Mouse (Mus musculus) C2C12 (cell line): ENCODE data around the gene Slc22a3. TPM values are rescaled to one million over a fixed set of nuclear protein-coding genes. Genes with fewer than 3 reads are reported as not detected.

Experiments used
- H3K27me3 ChIP-seq: one replicate; pipeline ENCODE4 v1.6.1; 2011; ENCODE audit not compliant: control insufficient read depth, insufficient read depth, insufficient read length
- H3K36me3 ChIP-seq: one replicate; pipeline ENCODE4 v1.6.1; 2011; ENCODE audit not compliant: control insufficient read depth, insufficient read depth
- H3K4me3 ChIP-seq: one replicate; pipeline ENCODE4 v1.5.1; 2011; ENCODE audit warnings: mild to moderate bottlenecking, control low read depth; ENCODE audit not compliant: poor library complexity, insufficient read depth, severe bottlenecking
- H3K79me2 ChIP-seq: one replicate; pipeline ENCODE4 v1.6.1; 2011; ENCODE audit not compliant: control insufficient read depth, insufficient read depth
- H3K79me3 ChIP-seq: one replicate; pipeline ENCODE4 v1.6.1; 2011; ENCODE audit warnings: low read depth, control low read depth
- H3ac ChIP-seq: one replicate; pipeline ENCODE3; 2011; ENCODE audit warnings: low read depth; ENCODE audit not compliant: control insufficient read depth, insufficient read length
- CEBPB ChIP-seq: IDR thresholded peaks from one replicate; pipeline ENCODE4 v1.6.1; 2011; ENCODE audit warnings: low read depth, mild to moderate bottlenecking, control low read depth, moderate library complexity
- CTCF ChIP-seq: IDR thresholded peaks from one replicate; pipeline ENCODE4 v1.5.1; 2011; ENCODE audit not compliant: control insufficient read depth, insufficient read depth, insufficient read length
- FOSL1 ChIP-seq: IDR thresholded peaks from one replicate; pipeline ENCODE4 v1.8.0; 2011; ENCODE audit warnings: mild to moderate bottlenecking, low read length; ENCODE audit not compliant: poor library complexity, insufficient read depth, severe bottlenecking
- MAX ChIP-seq: IDR thresholded peaks from one replicate; pipeline ENCODE4 v1.6.1; 2011; ENCODE audit warnings: mild to moderate bottlenecking, control low read depth
- MYOD1 ChIP-seq: IDR thresholded peaks from one replicate; pipeline ENCODE4 v1.6.1; 2011; ENCODE audit warnings: low read depth; ENCODE audit not compliant: control insufficient read depth, insufficient read length
- MYOG ChIP-seq: IDR thresholded peaks from one replicate; pipeline ENCODE4 v1.6.1; 2011; ENCODE audit not compliant: control insufficient read depth, insufficient read length; ENCODE audit errors: extremely low read depth
- USF1 ChIP-seq: IDR thresholded peaks from one replicate; pipeline ENCODE4 v1.6.1; 2011; ENCODE audit warnings: low read depth, mild to moderate bottlenecking, control low read depth, moderate library complexity
- polyA plus RNA-seq: library from polyadenylated mRNA; unstranded; fragments of >200 nt; fragmentation: generic; extraction: Trizol; gene quantifications from one replicate; pipeline ENCODE4 v1.2.1, GENCODE M21; 2012; ENCODE audit warnings: missing spikeins

Gene Slc22a3
- polyA plus RNA-seq, 1 experiment: not detected

- H3K79me3 ChIP-seq: no peaks in the 10 kb centered on the region
- TF ChIP-seq MYOD1 (no peak), MYOG (no peak), USF1 (no peak), CEBPB (no peak), MAX (no peak), FOSL1 (no peak), CTCF (no peak)
- H3ac ChIP-seq: no peak overlapping the region
- peaks cover 15% of the 10 kb centered on the region for H3K27me3 ChIP-seq
- no peaks in the 10 kb centered on the region for H3K36me3 ChIP-seq
- H3K79me2 ChIP-seq: no peaks in the 10 kb centered on the region
- no peak overlapping the region for H3K4me3 ChIP-seq
Observed at GRCm38 (mm10) chr17:12396163-12396677, 111.3 kb downstream of the Slc22a3 start.

GRCm38 (mm10) chr17:12388239-12388638 is 119.3 kb downstream of the Slc22a3 start:
- Histone ChIP-seq H3ac (no peak overlapping the region), H3K27me3 (no peaks in the 10 kb centered on the region), H3K79me3 (no peaks in the 10 kb centered on the region), H3K36me3 (no peaks in the 10 kb centered on the region), H3K4me3 (no peak overlapping the region), H3K79me2 (no peaks in the 10 kb centered on the region)
- no peak for TF ChIP-seq MYOG
- TF ChIP-seq CEBPB: no peak
- TF ChIP-seq USF1: no peak
- no peak for TF ChIP-seq MAX
- no peak for TF ChIP-seq FOSL1
- TF ChIP-seq MYOD1: no peak
- no peak for TF ChIP-seq CTCF

- Histone ChIP-seq H3K4me3 (no peak overlapping the region), H3K36me3 (no peaks in the 10 kb centered on the region), H3ac (no peak overlapping the region), H3K79me2 (no peaks in the 10 kb centered on the region), H3K79me3 (no peaks in the 10 kb centered on the region), H3K27me3 (no peaks in the 10 kb centered on the region)
- TF ChIP-seq MYOD1: no peak
- no peak for TF ChIP-seq MAX
- no peak for TF ChIP-seq CTCF
- TF ChIP-seq USF1: no peak
- TF ChIP-seq MYOG: no peak
- no peak for TF ChIP-seq CEBPB
- TF ChIP-seq FOSL1: no peak
Observed at GRCm38 (mm10) chr17:12387781-12388180, 119.7 kb downstream of the Slc22a3 start.

- H3K4me3 ChIP-seq: no peak overlapping the region
- no peaks in the 10 kb centered on the region for H3K79me3 ChIP-seq
- no peak for TF ChIP-seq MYOG
- TF ChIP-seq CEBPB: no peak
- no peak for TF ChIP-seq USF1
- no peak for TF ChIP-seq FOSL1
- no peak for TF ChIP-seq CTCF
Observed at GRCm38 (mm10) chr17:12385049-12385794, 122.3 kb downstream of the Slc22a3 start.

GRCm38 (mm10) chr17:12382531-12382930 is 125.0 kb downstream of the Slc22a3 start:
- H3K79me2 ChIP-seq: no peaks in the 10 kb centered on the region
- no peak for TF ChIP-seq FOSL1
- no peak for TF ChIP-seq MYOG
- no peak for TF ChIP-seq MYOD1
- no peak for TF ChIP-seq CEBPB
- no peak for TF ChIP-seq CTCF
- no peak for TF ChIP-seq MAX
- no peak for TF ChIP-seq USF1
- H3ac ChIP-seq: no peak overlapping the region
- H3K27me3 ChIP-seq: no peaks in the 10 kb centered on the region
- no peaks in the 10 kb centered on the region for H3K79me3 ChIP-seq
- no peaks in the 10 kb centered on the region for H3K36me3 ChIP-seq
- H3K4me3 ChIP-seq: no peak overlapping the region

More at GRCm38 (mm10) chr17:12385049-12385794, 122.3 kb downstream of the Slc22a3 start:
- Histone ChIP-seq H3ac (no peak overlapping the region), H3K79me2 (no peaks in the 10 kb centered on the region), H3K36me3 (no peaks in the 10 kb centered on the region), H3K27me3 (no peaks in the 10 kb centered on the region)

GRCm38 (mm10) chr17:12381579-12381978 is 125.9 kb downstream of the Slc22a3 start:
- TF ChIP-seq CTCF (no peak), USF1 (no peak), CEBPB (no peak), MYOD1 (no peak), FOSL1 (no peak), MAX (no peak), MYOG (no peak)
- H3K79me2 ChIP-seq: no peaks in the 10 kb centered on the region
- no peaks in the 10 kb centered on the region for H3K27me3 ChIP-seq
- no peak overlapping the region for H3K4me3 ChIP-seq
- H3ac ChIP-seq: no peak overlapping the region
- H3K36me3 ChIP-seq: no peaks in the 10 kb centered on the region
- no peaks in the 10 kb centered on the region for H3K79me3 ChIP-seq
